ENCODE assay signal across 15 mouse cellular contexts in the genomic region with DNA sequence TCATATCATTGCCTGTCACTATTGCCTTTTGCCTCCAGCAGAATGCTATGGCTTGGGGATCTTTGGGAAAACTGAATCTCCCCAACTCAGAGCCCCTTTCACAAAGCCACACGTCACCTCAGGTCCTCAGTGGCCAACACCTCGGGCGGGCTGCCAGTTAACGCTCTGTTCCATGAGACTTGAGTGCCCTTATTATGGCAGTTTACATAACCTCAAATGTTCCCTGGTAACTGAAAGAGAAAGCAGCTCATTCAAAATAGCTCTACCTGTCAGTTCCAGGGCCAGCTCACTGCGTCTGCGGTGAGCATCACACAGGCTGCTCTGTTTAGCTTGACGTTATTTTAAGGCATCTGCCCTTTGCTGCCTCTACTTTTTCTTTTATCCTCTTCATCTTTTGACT. TPM values are rescaled to one million over a fixed set of nuclear protein-coding genes. Genes with fewer than 3 reads are reported as not detected.
A peak's percentile ranks its signal among the peaks of the same experiment; 100 is the strongest.
DNase-seq lines count a peak whose midpoint lies in the region; ATAC-seq and TF ChIP-seq lines count a peak whose summit lies in the region.
"Had no signal": no experiment of that assay in that cellular context is flagged by ENCODE, and none has a peak within 500 bp of the region (broad histone marks: within the 10 kb centered on the region; RNA-seq: fewer than 3 reads in every experiment).

No protein-coding gene starts in this region.

- no peaks in the 10 kb centered on the region for H3K9me3 ChIP-seq in heart, postnatal 0 days (replicated peaks; ENCODE audit: control insufficient read depth, low read length)
- H3K9me3 ChIP-seq in heart, embryonic 10.5 days, result no peaks in the 10 kb centered on the region
- H3K9me3 ChIP-seq in midbrain, embryonic 14.5 days (ENCODE audit: control insufficient read depth, low read length), result no peaks in the 10 kb centered on the region
- H3K9me3 ChIP-seq in midbrain, postnatal 0 days (ENCODE audit: low read length), result no peaks in the 10 kb centered on the region
- H3K9me3 ChIP-seq: hindbrain, embryonic 13.5 days; limb, embryonic 15.5 days; midbrain, embryonic 12.5 days had no signal

- WGBS in heart, postnatal 0 days, result 60% methylated on average over 7 of the region's 7 CpGs
- WGBS in heart, embryonic 10.5 days, result 77% methylated on average over 7 of the region's 7 CpGs
- WGBS in midbrain, embryonic 14.5 days, result 76% methylated on average over 7 of the region's 7 CpGs
- 58% methylated on average over 7 of the region's 7 CpGs for WGBS in midbrain, postnatal 0 days

- ATAC-seq in heart, postnatal 0 days (ENCODE audit: insufficient read depth, low read depth), result no peak
- no peak for ATAC-seq in midbrain, embryonic 14.5 days (ENCODE audit: low FRiP score, low TSS enrichment)
- no peak for ATAC-seq in midbrain, postnatal 0 days (ENCODE audit: low FRiP score)
- ATAC-seq: forebrain, embryonic 16.5 days; intestine, embryonic 16.5 days had no signal

- H3K27me3 ChIP-seq in heart, postnatal 0 days (ENCODE audit: control insufficient read depth, insufficient read depth, low read length), result no peaks in the 10 kb centered on the region
- no peaks in the 10 kb centered on the region for H3K27me3 ChIP-seq in heart, embryonic 10.5 days (ENCODE audit: insufficient read depth, poor library complexity, severe bottlenecking)
- no peaks in the 10 kb centered on the region for H3K27me3 ChIP-seq in midbrain, embryonic 14.5 days (ENCODE audit: control insufficient read depth, insufficient read depth, low read length)
- no peaks in the 10 kb centered on the region for H3K27me3 ChIP-seq in midbrain, postnatal 0 days (ENCODE audit: insufficient read depth, low read length)
- H3K27me3 ChIP-seq: hindbrain, embryonic 13.5 days; midbrain, embryonic 12.5 days had no signal

- H3K27ac ChIP-seq in heart, postnatal 0 days (ENCODE audit: low read depth), result no peak overlapping the region
- no peak overlapping the region for H3K27ac ChIP-seq in heart, embryonic 10.5 days
- H3K27ac ChIP-seq in midbrain, embryonic 14.5 days (replicated peaks; ENCODE audit: low read depth, low read length), result no peak overlapping the region
- H3K27ac ChIP-seq in midbrain, postnatal 0 days (ENCODE audit: low read depth, low read length), result no peak overlapping the region
- H3K27ac ChIP-seq: gastrocnemius, adult 2 months; hindbrain, embryonic 13.5 days; limb, embryonic 15.5 days; midbrain, embryonic 12.5 days had no signal

- H3K4me2 ChIP-seq in heart, postnatal 0 days (ENCODE audit: low read depth, low read length), result no peak overlapping the region
- no peak overlapping the region for H3K4me2 ChIP-seq in midbrain, embryonic 14.5 days (ENCODE audit: low read length)
- H3K4me2 ChIP-seq in midbrain, postnatal 0 days (ENCODE audit: low read depth, low read length, poor library complexity, severe bottlenecking), result no peak overlapping the region
- H3K4me2 ChIP-seq: hindbrain, embryonic 13.5 days; limb, embryonic 15.5 days; midbrain, embryonic 12.5 days had no signal

- H3K4me3 ChIP-seq in heart, postnatal 0 days (ENCODE audit: low read depth, low read length), result no peak overlapping the region
- H3K4me3 ChIP-seq in heart, embryonic 10.5 days, result no peak overlapping the region
- no peak overlapping the region for H3K4me3 ChIP-seq in midbrain, embryonic 14.5 days (replicated peaks; ENCODE audit: low read depth, low read length)
- no peak overlapping the region for H3K4me3 ChIP-seq in midbrain, postnatal 0 days (ENCODE audit: low read depth, low read length)
- H3K4me3 ChIP-seq: gastrocnemius, adult 2 months; hindbrain, embryonic 13.5 days; limb, embryonic 15.5 days; midbrain, embryonic 12.5 days had no signal

- H3K36me3 ChIP-seq in heart, postnatal 0 days (replicated peaks; ENCODE audit: control insufficient read depth, insufficient read depth, low read length), result no peaks in the 10 kb centered on the region
- no peaks in the 10 kb centered on the region for H3K36me3 ChIP-seq in heart, embryonic 10.5 days
- no peaks in the 10 kb centered on the region for H3K36me3 ChIP-seq in midbrain, embryonic 14.5 days (ENCODE audit: control insufficient read depth, insufficient read depth, low read length)
- H3K36me3 ChIP-seq in midbrain, postnatal 0 days (ENCODE audit: insufficient read depth, low read length), result no peaks in the 10 kb centered on the region
- H3K36me3 ChIP-seq: hindbrain, embryonic 13.5 days; limb, embryonic 15.5 days; midbrain, embryonic 12.5 days had no signal

- DNase-seq in heart, postnatal 0 days (ENCODE audit: low spot score), result peak; percentile 16
- DNase-seq in heart, embryonic 10.5 days (ENCODE audit: low spot score), result no peak
- peak; percentile 7 for DNase-seq in midbrain, embryonic 14.5 days
- DNase-seq in midbrain, postnatal 0 days (ENCODE audit: low spot score), result no peak
- peak; percentile 75 to 78 for DNase-seq in lung, adult 18-20 months
- DNase-seq in telencephalon, adult 2 months (ENCODE audit: low read depth, low spot score), result peak; percentile 18
- no peak for DNase-seq in embryo, embryonic 9.5 days (ENCODE audit: extremely low spot score)
- DNase-seq: adrenal gland, adult 2 months; cerebellum, adult 9-10 months; gastrocnemius, adult 2 months had no signal

- TF ChIP-seq CTCF in heart, postnatal 0 days (IDR thresholded peaks at IDR 0.05; ENCODE audit: low read depth), result no peak
- TF ChIP-seq CTCF in midbrain, postnatal 0 days (IDR thresholded peaks at IDR 0.05), result no peak

- H3K9ac ChIP-seq in heart, postnatal 0 days (replicated peaks; ENCODE audit: low read depth, low read length), result no peak overlapping the region
- H3K9ac ChIP-seq in midbrain, embryonic 14.5 days (replicated peaks; ENCODE audit: low read length), result no peak overlapping the region
- H3K9ac ChIP-seq in midbrain, postnatal 0 days (replicated peaks; ENCODE audit: low read length, poor library complexity, severe bottlenecking), result no peak overlapping the region
- H3K9ac ChIP-seq: hindbrain, embryonic 13.5 days; limb, embryonic 15.5 days; midbrain, embryonic 12.5 days had no signal

- no peak for TF ChIP-seq EP300 in heart, postnatal 0 days (IDR thresholded peaks at IDR 0.05; ENCODE audit: low read depth)

- no peaks in the 10 kb centered on the region for H3K4me1 ChIP-seq in heart, postnatal 0 days (ENCODE audit: control insufficient read depth, insufficient read depth)
- H3K4me1 ChIP-seq in heart, embryonic 10.5 days, result no peaks in the 10 kb centered on the region
- H3K4me1 ChIP-seq in midbrain, embryonic 14.5 days (ENCODE audit: control insufficient read depth, insufficient read depth, low read length), result no peaks in the 10 kb centered on the region
- no peaks in the 10 kb centered on the region for H3K4me1 ChIP-seq in midbrain, postnatal 0 days (ENCODE audit: insufficient read depth, low read length)
- H3K4me1 ChIP-seq: hindbrain, embryonic 13.5 days; limb, embryonic 15.5 days; midbrain, embryonic 12.5 days had no signal

RNA-seq across cellular contexts. Expression of a gene that starts 29.6 kb away (rescaled TPM):
- 46.5 and 86.9 TPM in 2 replicates for total RNA-seq in heart, postnatal 0 days (2014; rRNA removed; ENCODE audit: low replicate concordance)
- 52.8 and 56.5 TPM in 2 replicates for polyA plus RNA-seq in heart, postnatal 0 days (2015; fragmentation: Nextera tagmentation; extraction: Ambion mirVana)
- 53.1 and 69.9 TPM in 2 replicates for polyA plus RNA-seq in heart, embryonic 10.5 days (2016; fragmentation: Nextera tagmentation; extraction: Ambion mirVana)
- polyA plus RNA-seq in midbrain, embryonic 14.5 days (2014; fragmentation: Nextera tagmentation; extraction: Ambion mirVana), result 54.2 and 63.1 TPM in 2 replicates
- 53.9 and 67.9 TPM in 2 replicates for total RNA-seq in midbrain, postnatal 0 days (2014; rRNA removed)
- 46.7 and 56.1 TPM in 2 replicates for polyA plus RNA-seq in midbrain, postnatal 0 days (2015; fragmentation: Nextera tagmentation; extraction: Ambion mirVana)

Comparison
In these comparisons a context has a peak if more than half of its experiments do, and no peak if none do; other contexts are left out.
1. DNase-seq: peak in heart, postnatal 0 days (single experiment), midbrain, embryonic 14.5 days (single experiment), lung, adult 18-20 months (2 of 2) and telencephalon, adult 2 months (single experiment); none in heart, embryonic 10.5 days (single experiment), midbrain, postnatal 0 days (single experiment) and embryo, embryonic 9.5 days (single experiment).